Mouse (Mus musculus) testis, postnatal 14 days (tissue): ENCODE measurements around the gene Ankrd49.

Experiments
- DNase-seq: peaks from one replicate; pipeline ENCODE4 v3.0.0; 2021; ENCODE audit warnings: low spot score

Gene Ankrd49

GRCm38 (mm10) chr9:14784039-14785002, at the start of gene Ankrd49, which contains the start of gene Mre11a:
TSS of gene Ankrd49 (minus strand) at chr9:14784856.
TSS of gene Mre11a (plus strand) at chr9:14784654.
- peak; percentile 96 for DNase-seq

GRCm38 (mm10) chr9:14832046-14832445, 47.4 kb upstream of the Ankrd49 start:
- DNase-seq, result no peak

GRCm38 (mm10) chr9:14827875-14828274, 43.2 kb upstream of the Ankrd49 start:
- no peak for DNase-seq

- no peak for DNase-seq
These were observed 40.2 kb upstream of the Ankrd49 start for GRCm38 (mm10) chr9:14824840-14825239.

- no peak for DNase-seq
These were observed 36.7 kb upstream of the Ankrd49 start for GRCm38 (mm10) chr9:14821396-14821795.

GRCm38 (mm10) chr9:14810111-14810510, 25.5 kb upstream of the Ankrd49 start:
- no peak for DNase-seq

- DNase-seq, result no peak
These were observed 22.1 kb upstream of the Ankrd49 start for GRCm38 (mm10) chr9:14806786-14807185.

GRCm38 (mm10) chr9:14805714-14806113, 21.1 kb upstream of the Ankrd49 start:
- DNase-seq, result no peak

- no peak for DNase-seq
These were observed 2.7 kb upstream of the Ankrd49 start for GRCm38 (mm10) chr9:14787356-14787755.

GRCm38 (mm10) chr9:14778341-14778740, 6.3 kb downstream of the Ankrd49 start:
- DNase-seq, result no peak

GRCm38 (mm10) chr9:14773813-14774212, 10.8 kb downstream of the Ankrd49 start:
- no peak for DNase-seq

- DNase-seq, result no peak
These were observed 12.6 kb downstream of the Ankrd49 start for GRCm38 (mm10) chr9:14772074-14772473.

GRCm38 (mm10) chr9:14770803-14771471, 13.7 kb downstream of the Ankrd49 start, which contains the start of gene 1700012B09Rik:
TSS of gene 1700012B09Rik (minus strand) at chr9:14771030.
- peak; percentile 41 for DNase-seq

GRCm38 (mm10) chr9:14769811-14770210, 14.8 kb downstream of the Ankrd49 start:
- no peak for DNase-seq

- DNase-seq, result no peak
These were observed 19.9 kb downstream of the Ankrd49 start for GRCm38 (mm10) chr9:14764765-14765164.

GRCm38 (mm10) chr9:14759261-14759660, 25.4 kb downstream of the Ankrd49 start:
- DNase-seq, result no peak

- DNase-seq, result no peak
These were observed 26.1 kb downstream of the Ankrd49 start for GRCm38 (mm10) chr9:14758590-14758989.

GRCm38 (mm10) chr9:14754469-14754868, 30.2 kb downstream of the Ankrd49 start:
- no peak for DNase-seq

- DNase-seq, result no peak
These were observed 30.7 kb downstream of the Ankrd49 start for GRCm38 (mm10) chr9:14753947-14754346.

GRCm38 (mm10) chr9:14752001-14752522, 32.6 kb downstream of the Ankrd49 start, which contains the start of gene Fut4:
TSS of gene Fut4 (minus strand) at chr9:14752393.
- peak; percentile 54 for DNase-seq

GRCm38 (mm10) chr9:14751503-14752000, 33.1 kb downstream of the Ankrd49 start:
- DNase-seq, result no peak

GRCm38 (mm10) chr9:14750901-14751502, 33.7 kb downstream of the Ankrd49 start:
- no peak for DNase-seq
